Comparison of ENCODE assay signal across 12 mouse cellular contexts in genomic region chr12:16840842-16841782, GRCm38 (mm10). TPM values are rescaled to one million over a fixed set of nuclear protein-coding genes. Genes with fewer than 3 reads are reported as not detected.
DNase-seq lines count a peak whose midpoint lies in the region; ATAC-seq and TF ChIP-seq lines count a peak whose summit lies in the region.
"Had no signal": no experiment of that assay in that cellular context is flagged by ENCODE, and none has a peak within 500 bp of the region (broad histone marks: within the 10 kb centered on the region; RNA-seq: fewer than 3 reads in every experiment).

No protein-coding gene starts in this region.

- peak; percentile 43 for DNase-seq in gastrocnemius, adult 2 months
- no peak for DNase-seq in gastrocnemius, adult 8-10 months (ENCODE audit: low spot score in 2 of 2)
- DNase-seq in adrenal gland, postnatal 14 days: peak; percentile 78
- peak; percentile 55 to 57 for DNase-seq in heart, postnatal 36 days
- DNase-seq in kidney, adult 18-20 months: no peak
- no peak for DNase-seq in spleen, postnatal 4 days (ENCODE audit: low spot score in 2 of 2)
- DNase-seq: B cell, adult 2 months had no signal

- H3K27ac ChIP-seq in gastrocnemius, adult 2 months: peak overlapping the region; percentile 64
- H3K27ac ChIP-seq: embryonic facial prominence, embryonic 10.5 days; liver, embryonic 15.5 days had no signal

- intact Hi-C loops in gastrocnemius, adult 2 months (cut with DNase I): no loop called here
- intact Hi-C loops in heart, postnatal 36 days (cut with DNase I): no loop called here

- H3K4me3 ChIP-seq in gastrocnemius, adult 2 months: no peak overlapping the region
- H3K4me3 ChIP-seq: embryonic facial prominence, embryonic 10.5 days; liver, embryonic 15.5 days had no signal

- no peak for TF ChIP-seq CTCF in gastrocnemius, adult 2 months (IDR thresholded peaks at IDR 0.05)

- ATAC-seq in megakaryocyte-erythroid progenitor cell, adult 5-6 weeks (replicated peaks; ENCODE audit: low FRiP score, low TSS enrichment, poor library complexity, severe bottlenecking): peak; percentile 54; the same call in 1 of the 2 replicates
- ATAC-seq in frontal cortex, adult (ENCODE audit: low TSS enrichment): no peak
- ATAC-seq: hindbrain, embryonic 16.5 days had no signal

RNA-seq across cellular contexts. Expression of gene E2f6, which starts 30.3 kb away (rescaled TPM):
- total RNA-seq in gastrocnemius, adult 2 months (2021): 100 to 1,000 TPM; 139 to 159 TPM
- total RNA-seq in gastrocnemius, adult 8-10 months (2022): 100 to 1,000 TPM; 136 to 196 (median 151) TPM
- 33.4 and 35.7 TPM in 2 replicates for total RNA-seq in adrenal gland, postnatal 14 days (2021)
- total RNA-seq in heart, postnatal 36 days (2021): 10 to 100 TPM; 72.1 to 74.7 TPM
- 68.4 and 73.2 TPM in 2 replicates for total RNA-seq in megakaryocyte-erythroid progenitor cell, adult 5-6 weeks (2014; fragmentation: Nextera tagmentation)
- 71.5 and 73.6 TPM in 2 replicates for total RNA-seq in megakaryocyte-erythroid progenitor cell, adult 5-6 weeks (2017)

RNA-seq across cellular contexts. Expression of gene Greb1, which starts 40.4 kb away (rescaled TPM):
- total RNA-seq in gastrocnemius, adult 2 months (2021): 1 to 10 TPM in 1 of 2 experiments, under 1 TPM in 1; 0.38 to 2.3 TPM
- total RNA-seq in gastrocnemius, adult 8-10 months (2022): 1 to 10 TPM in 3 of 4 experiments, under 1 TPM in 1; 0.27 to 5.3 (median 1.1) TPM
- total RNA-seq in adrenal gland, postnatal 14 days (2021): 27.6 and 35.4 TPM in 2 replicates
- under 1 TPM; 0.33 TPM for total RNA-seq in heart, postnatal 36 days (2021)
- 7.2 TPM in 1 of 2 replicates, not detected in the other for total RNA-seq in megakaryocyte-erythroid progenitor cell, adult 5-6 weeks (2014; fragmentation: Nextera tagmentation)
- total RNA-seq in megakaryocyte-erythroid progenitor cell, adult 5-6 weeks (2017): not detected in 2 replicates

RNA-seq across cellular contexts. Expression of gene Rock2, which starts 53.6 kb away (rescaled TPM):
- total RNA-seq in gastrocnemius, adult 2 months (2021): 100 to 1,000 TPM in 1 of 2 experiments, 10 to 100 TPM in 1; 86.0 to 103 TPM
- total RNA-seq in gastrocnemius, adult 8-10 months (2022): 100 to 1,000 TPM in 1 of 4 experiments, 10 to 100 TPM in 3; 76.4 to 106 (median 80.8) TPM
- 61.6 and 64.0 TPM in 2 replicates for total RNA-seq in adrenal gland, postnatal 14 days (2021)
- 10 to 100 TPM; 77.4 to 84.9 TPM for total RNA-seq in heart, postnatal 36 days (2021)
- 34.9 and 39.7 TPM in 2 replicates for total RNA-seq in megakaryocyte-erythroid progenitor cell, adult 5-6 weeks (2014; fragmentation: Nextera tagmentation)
- total RNA-seq in megakaryocyte-erythroid progenitor cell, adult 5-6 weeks (2017): 57.2 and 74.8 TPM in 2 replicates

Comparison
In these comparisons a context has a peak if more than half of its experiments do, and no peak if none do; other contexts are left out.
1. DNase-seq: peak in gastrocnemius, adult 2 months (single experiment), adrenal gland, postnatal 14 days (single experiment) and heart, postnatal 36 days (2 of 2); none in gastrocnemius, adult 8-10 months (0 of 2), kidney, adult 18-20 months (single experiment) and spleen, postnatal 4 days (0 of 2).